Mouse (Mus musculus) forebrain, embryonic 14.5 days (tissue): Measurements from ENCODE around the gene Ephb2. TPM values are rescaled to one million over a fixed set of nuclear protein-coding genes. Genes with fewer than 3 reads are reported as not detected.

Source experiments
- microRNA-seq: library from miRNA; unstranded; fragments of <30 nt; microRNA quantifications from one replicate; pipeline ENCODE4, GENCODE M21; 2016
- polyA plus RNA-seq: library from polyadenylated mRNA; unstranded; fragments of >200 nt; fragmentation: Nextera tagmentation; extraction: Ambion mirVana; gene quantifications from 2 replicates; pipeline ENCODE4 v1.2.1, GENCODE M21; 2014

The Ephb2 gene
- polyA plus RNA-seq, 1 experiment from 2014 or later = 9.3 TPM

Small RNA genes lying within 50 kb of the gene (microRNA-seq; reads per million reads assigned to microRNA genes)
- gene Gm22180 = not detected

Other genes with a start within 250 kb of the Ephb2 start
- 103 TPM in 2 replicates for gene Kdm1a, start 233.3 kb downstream of the Ephb2 start, polyA plus RNA-seq
- not detected in 2 replicates for gene Tex46, start 225.6 kb downstream of the Ephb2 start, polyA plus RNA-seq
- 0.10 TPM in 1 of 2 replicates, not detected in the other for gene Lactbl1, start 213.4 kb downstream of the Ephb2 start, polyA plus RNA-seq
- 45.2 and 45.8 TPM in 2 replicates for gene C1qb, start 50.2 kb upstream of the Ephb2 start, polyA plus RNA-seq
- 22.3 and 25.6 TPM in 2 replicates for gene C1qc, start 57.1 kb upstream of the Ephb2 start, polyA plus RNA-seq
- gene C1qa, start 62.8 kb upstream of the Ephb2 start, polyA plus RNA-seq = 24.3 and 28.1 TPM in 2 replicates
- 1.9 and 3.1 TPM in 2 replicates for gene Epha8, start 120.8 kb upstream of the Ephb2 start, polyA plus RNA-seq
- 2.8 and 4.4 TPM in 2 replicates for gene Zbtb40, start 212.8 kb upstream of the Ephb2 start, polyA plus RNA-seq